Mouse (Mus musculus) kidney, embryonic 15.5 days (tissue): ENCODE data around the gene Catsperg1. TPM values are rescaled to one million over a fixed set of nuclear protein-coding genes. Genes with fewer than 3 reads are reported as not detected.
"Not testable (repeated sequence)": the region's sequence is repeated elsewhere in the genome, so short reads cannot be mapped to it uniquely, and the experiment has no call there.

Source experiments
- ATAC-seq: fragments of 200-750 bp; cut with Nextera tagmentation; replicated peaks from 2 replicates; pipeline ENCODE4 v1.8.0; 2017; ENCODE audit warnings: moderate TSS enrichment; ENCODE audit not compliant: low FRiP score
- H3K27ac ChIP-seq: fragments of 300-500 bp; sonication (generic); 2 replicates; pipeline ENCODE4 v1.5.1; 2015; ENCODE audit warnings: mild to moderate bottlenecking, inconsistent platforms
- H3K27me3 ChIP-seq: fragments of 300-500 bp; sonication (generic); 2 replicates; pipeline ENCODE4 v1.6.1; 2015; ENCODE audit warnings: inconsistent platforms
- H3K36me3 ChIP-seq: fragments of 300-500 bp; sonication (generic); 2 replicates; pipeline ENCODE4 v1.6.1; 2015; ENCODE audit warnings: inconsistent platforms
- H3K4me1 ChIP-seq: fragments of 300-500 bp; sonication (generic); 2 replicates; pipeline ENCODE4 v1.6.1; 2015; ENCODE audit warnings: inconsistent platforms
- H3K4me2 ChIP-seq: fragments of 300-500 bp; sonication (generic); 2 replicates; pipeline ENCODE4 v1.6.1; 2015; ENCODE audit warnings: moderate library complexity, mild to moderate bottlenecking, inconsistent platforms
- H3K4me3 ChIP-seq: fragments of 300-500 bp; sonication (generic); replicated peaks from 2 replicates; pipeline ENCODE4 v1.5.1; 2015; ENCODE audit warnings: mild to moderate bottlenecking, inconsistent platforms
- H3K9ac ChIP-seq: fragments of 300-500 bp; sonication (generic); 2 replicates; pipeline ENCODE4 v1.6.1; 2015; ENCODE audit warnings: mild to moderate bottlenecking, inconsistent platforms
- H3K9me3 ChIP-seq: fragments of 300-500 bp; sonication (generic); replicated peaks from 2 replicates; pipeline ENCODE4 v1.6.1; 2016; ENCODE audit warnings: inconsistent platforms
- WGBS: fragments of 180-500 bp; shearing (Covaris S2); methylation state at CpG from one replicate; pipeline ENCODE4 v1.1.7; 2015; ENCODE audit warnings: mixed read lengths; 5-methylcytosine and 5-hydroxymethylcytosine counted together
- polyA plus RNA-seq: library from polyadenylated mRNA; unstranded; fragments of >200 nt; fragmentation: Nextera tagmentation; extraction: Ambion mirVana; gene quantifications from 2 replicates; pipeline ENCODE4 v1.2.1, GENCODE M21; 2015

Catsperg1 gene
- polyA plus RNA-seq, 1 experiment from 2014 or later, result 0.96 TPM

- ATAC-seq, result no peak
Observed at GRCm38 (mm10) chr7:29246015-29246414, 32.2 kb upstream of the Catsperg1 start.

GRCm38 (mm10) chr7:29244732-29245416 is 31.0 kb upstream of the Catsperg1 start:
- Histone ChIP-seq H3K27ac (no peak overlapping the region), H3K36me3 (peaks cover 34% of the 10 kb centered on the region), H3K9ac (no peak overlapping the region), H3K4me1 (peaks cover 43% of the 10 kb centered on the region), H3K4me3 (no peak overlapping the region), H3K4me2 (no peak overlapping the region), H3K9me3 (no peaks in the 10 kb centered on the region), H3K27me3 (peaks cover 8% of the 10 kb centered on the region; the same call in 1 of the 2 replicates)
- no peak for ATAC-seq
- WGBS, result 88% methylated on average over 7 of the region's 7 CpGs

More at GRCm38 (mm10) chr7:29246015-29246414, 32.2 kb upstream of the Catsperg1 start:
- Histone ChIP-seq H3K27ac (no peak overlapping the region), H3K27me3 (peaks cover 8% of the 10 kb centered on the region; the same call in 1 of the 2 replicates), H3K9ac (no peak overlapping the region), H3K36me3 (peaks cover 34% of the 10 kb centered on the region), H3K4me1 (peaks cover 39% of the 10 kb centered on the region), H3K4me3 (no peak overlapping the region), H3K9me3 (no peaks in the 10 kb centered on the region), H3K4me2 (no peak overlapping the region)
- 79% methylated on average over 5 of the region's 5 CpGs for WGBS

GRCm38 (mm10) chr7:29238019-29238967 is 24.5 kb upstream of the Catsperg1 start, which contains the start of gene Yif1b:
Gene Yif1b (plus strand): TSS chr7:29238329.
- Histone ChIP-seq H3K27ac (peak within 1 kb of the TSS; percentile 96), H3K9ac (peak within 1 kb of the TSS; percentile 72), H3K9me3 (no peaks in the 10 kb centered on the region), H3K4me2 (peak within 1 kb of the TSS; percentile 82), H3K4me1 (peaks cover 29% of the 10 kb centered on the region), H3K36me3 (no peaks in the 10 kb centered on the region; the same call in 1 of the 2 replicates), H3K27me3 (peaks cover 2% of the 10 kb centered on the region; the same call in 1 of the 2 replicates), H3K4me3 (peak within 1 kb of the TSS; percentile 82)
- WGBS, result under 1% methylated on average over 60 of the region's 60 CpGs
- peak; percentile 96 for ATAC-seq

GRCm38 (mm10) chr7:29237596-29237995 is 23.8 kb upstream of the Catsperg1 start:
- H3K4me1 ChIP-seq, result peaks cover 30% of the 10 kb centered on the region
- H3K27ac ChIP-seq, result peak overlapping the region; percentile 96
- H3K9ac ChIP-seq, result peak overlapping the region; percentile 39
- not testable (repeated sequence) for H3K9me3 ChIP-seq, H3K27me3 ChIP-seq, H3K36me3 ChIP-seq
- 26% methylated on average over 6 of the region's 6 CpGs for WGBS
- peak overlapping the region; percentile 82 for H3K4me2 ChIP-seq
- H3K4me3 ChIP-seq, result peak overlapping the region; percentile 82
- ATAC-seq, result 0 out of 2 replicates have a peak, but pooled peaks have one; percentile 0

- Histone ChIP-seq H3K4me2 (no peak overlapping the region), H3K36me3 (no peaks in the 10 kb centered on the region; the same call in 1 of the 2 replicates), H3K4me1 (peaks cover 33% of the 10 kb centered on the region), H3K4me3 (no peak overlapping the region), H3K27me3 (peaks cover 16% of the 10 kb centered on the region), H3K9ac (no peak overlapping the region), H3K9me3 (no peaks in the 10 kb centered on the region), H3K27ac (no peak overlapping the region)
- ATAC-seq, result no peak
- WGBS, result 80% methylated on average over 4 of the region's 4 CpGs
Observed at GRCm38 (mm10) chr7:29236593-29236992, 22.8 kb upstream of the Catsperg1 start.

- Histone ChIP-seq H3K4me1 (peaks cover 23% of the 10 kb centered on the region), H3K9ac (no peak overlapping the region), H3K27ac (no peak overlapping the region), H3K27me3 (peaks cover 26% of the 10 kb centered on the region), H3K4me3 (no peak overlapping the region), H3K4me2 (no peak overlapping the region), H3K9me3 (no peaks in the 10 kb centered on the region), H3K36me3 (no peaks in the 10 kb centered on the region)
- no peak for ATAC-seq
- WGBS, result 81% methylated on average over 5 of the region's 5 CpGs
Observed at GRCm38 (mm10) chr7:29234661-29235060, 20.8 kb upstream of the Catsperg1 start.

- Histone ChIP-seq H3K27me3 (peaks cover 28% of the 10 kb centered on the region), H3K4me1 (peaks cover 14% of the 10 kb centered on the region), H3K9ac (no peak overlapping the region), H3K9me3 (no peaks in the 10 kb centered on the region), H3K4me3 (no peak overlapping the region), H3K4me2 (no peak overlapping the region), H3K36me3 (no peaks in the 10 kb centered on the region), H3K27ac (no peak overlapping the region)
- WGBS, result 57% methylated on average over 6 of the region's 6 CpGs
- no peak for ATAC-seq
Observed at GRCm38 (mm10) chr7:29233745-29234144, 19.9 kb upstream of the Catsperg1 start.

- 2% methylated on average over 62 of the region's 62 CpGs for WGBS
- H3K4me1 ChIP-seq, result peaks cover 9% of the 10 kb centered on the region
- H3K27me3 ChIP-seq, result peaks cover 28% of the 10 kb centered on the region
- no peaks in the 10 kb centered on the region for H3K36me3 ChIP-seq
- H3K27ac ChIP-seq, result peak within 1 kb of the TSS; percentile 56
- H3K4me3 ChIP-seq, result peak within 1 kb of the TSS; percentile 63
- peak within 1 kb of the TSS; percentile 68 for H3K9ac ChIP-seq
- ATAC-seq, result 0 out of 2 replicates have a peak, but pooled peaks have one; percentile 22
- H3K4me2 ChIP-seq, result peak within 1 kb of the TSS; percentile 98
- no peaks in the 10 kb centered on the region for H3K9me3 ChIP-seq
Observed at GRCm38 (mm10) chr7:29232247-29233013, 18.6 kb upstream of the Catsperg1 start, which contains the start of gene Kcnk6. Gene Kcnk6 (minus strand): TSS chr7:29232515.

GRCm38 (mm10) chr7:29231517-29231916 is 17.7 kb upstream of the Catsperg1 start:
- peaks cover 9% of the 10 kb centered on the region for H3K4me1 ChIP-seq
- H3K4me3 ChIP-seq, result peak overlapping the region; percentile 63
- H3K9ac ChIP-seq, result no peak overlapping the region
- H3K27ac ChIP-seq, result 0 out of 2 replicates have a peak overlapping the region, but pooled peaks have one; percentile 56
- H3K27me3 ChIP-seq, result peaks cover 28% of the 10 kb centered on the region
- H3K4me2 ChIP-seq, result peak overlapping the region; percentile 98
- WGBS, result 48% methylated on average over 3 of the region's 3 CpGs
- no peaks in the 10 kb centered on the region for H3K9me3 ChIP-seq
- 0 out of 2 replicates have a peak, but pooled peaks have one; percentile 4 for ATAC-seq
- no peaks in the 10 kb centered on the region for H3K36me3 ChIP-seq

- 42% methylated on average over 3 of the region's 3 CpGs for WGBS
- no peak overlapping the region for H3K4me3 ChIP-seq
- H3K27ac ChIP-seq, result no peak overlapping the region
- H3K9ac ChIP-seq, result no peak overlapping the region
- H3K4me2 ChIP-seq, result no peak overlapping the region
- no peaks in the 10 kb centered on the region for H3K36me3 ChIP-seq
- peaks cover 11% of the 10 kb centered on the region for H3K4me1 ChIP-seq
- peaks cover 28% of the 10 kb centered on the region for H3K27me3 ChIP-seq
- no peaks in the 10 kb centered on the region for H3K9me3 ChIP-seq
- no peak for ATAC-seq
Observed at GRCm38 (mm10) chr7:29230560-29230959, 16.7 kb upstream of the Catsperg1 start.

- 78% methylated on average over 4 of the region's 4 CpGs for WGBS
Observed at GRCm38 (mm10) chr7:29228202-29228601, 14.4 kb upstream of the Catsperg1 start.

More at GRCm38 (mm10) chr7:29228202-29228601, 14.4 kb upstream of the Catsperg1 start:
- no peak overlapping the region for H3K4me3 ChIP-seq
- no peak overlapping the region for H3K27ac ChIP-seq
- H3K36me3 ChIP-seq, result no peaks in the 10 kb centered on the region
- H3K4me1 ChIP-seq, result peaks cover 19% of the 10 kb centered on the region
- ATAC-seq, result no peak
- H3K4me2 ChIP-seq, result no peak overlapping the region
- H3K9ac ChIP-seq, result no peak overlapping the region
- H3K9me3 ChIP-seq, result no peaks in the 10 kb centered on the region
- peaks cover 25% of the 10 kb centered on the region for H3K27me3 ChIP-seq
